9 mouse cellular contexts compared by ENCODE assay signal in genomic region chr2:27718191-27718590, GRCm38 (mm10). TPM values are rescaled to one million over a fixed set of nuclear protein-coding genes. Genes with fewer than 3 reads are reported as not detected.
DNase-seq lines count a peak whose midpoint lies in the region; ATAC-seq and TF ChIP-seq lines count a peak whose summit lies in the region.
"Had no signal": no experiment of that assay in that cellular context is flagged by ENCODE, and none has a peak within 500 bp of the region (broad histone marks: within the 10 kb centered on the region; RNA-seq: fewer than 3 reads in every experiment).

No protein-coding gene starts in this region.

- no peaks in the 10 kb centered on the region for H3K27me3 ChIP-seq in hindbrain, embryonic 12.5 days
- H3K27me3 ChIP-seq in midbrain, embryonic 11.5 days (ENCODE audit: control insufficient read depth, insufficient read depth, low read length): no peaks in the 10 kb centered on the region
- H3K27me3 ChIP-seq: neural tube, embryonic 12.5 days had no signal

- no peak overlapping the region for H3K9ac ChIP-seq in hindbrain, embryonic 12.5 days
- no peak overlapping the region for H3K9ac ChIP-seq in midbrain, embryonic 11.5 days (ENCODE audit: low read length)
- H3K9ac ChIP-seq: neural tube, embryonic 12.5 days had no signal

- no peak overlapping the region for H3K4me2 ChIP-seq in hindbrain, embryonic 12.5 days (replicated peaks)
- no peak overlapping the region for H3K4me2 ChIP-seq in midbrain, embryonic 11.5 days
- H3K4me2 ChIP-seq: neural tube, embryonic 12.5 days had no signal

- no peak for TF ChIP-seq CTCF in gastrocnemius, adult 2 months (IDR thresholded peaks at IDR 0.05)

- peak; percentile 49 for ATAC-seq in megakaryocyte progenitor cell, adult 5-6 weeks (replicated peaks; ENCODE audit: poor library complexity)
- ATAC-seq in activated CD4-positive, CD25-positive, alpha-beta regulatory T cell, adult 4 months: no peak
- no peak for ATAC-seq in hindbrain, embryonic 12.5 days (ENCODE audit: low FRiP score)
- ATAC-seq in midbrain, embryonic 11.5 days (ENCODE audit: low FRiP score): no peak

- peak overlapping the region; percentile 16; the same call in 1 of the 2 replicates for H3K27ac ChIP-seq in gastrocnemius, adult 2 months
- no peak overlapping the region for H3K27ac ChIP-seq in hindbrain, embryonic 12.5 days
- H3K27ac ChIP-seq in midbrain, embryonic 11.5 days (ENCODE audit: low read depth, low read length): no peak overlapping the region
- H3K27ac ChIP-seq: neural tube, embryonic 12.5 days had no signal

- DNase-seq in left cerebral cortex, postnatal 4 days: peak; percentile 80
- no peak for DNase-seq in left cerebral cortex, adult 11 months (ENCODE audit: low spot score)
- peak; percentile 91 for DNase-seq in gastrocnemius, adult 2 months
- DNase-seq in kidney, adult 9 months: peak; percentile 91
- DNase-seq in midbrain, embryonic 11.5 days (ENCODE audit: low spot score, missing footprints): no peak

- H3K4me1 ChIP-seq in hindbrain, embryonic 12.5 days: peaks cover 61% of the 10 kb centered on the region
- H3K4me1 ChIP-seq in midbrain, embryonic 11.5 days (ENCODE audit: control insufficient read depth, insufficient read depth, low read length): peaks cover 12% of the 10 kb centered on the region

- no peaks in the 10 kb centered on the region for H3K9me3 ChIP-seq in hindbrain, embryonic 12.5 days (replicated peaks)
- H3K9me3 ChIP-seq in midbrain, embryonic 11.5 days (ENCODE audit: control insufficient read depth, low read length): no peaks in the 10 kb centered on the region
- H3K9me3 ChIP-seq: neural tube, embryonic 12.5 days had no signal

- no peaks in the 10 kb centered on the region for H3K36me3 ChIP-seq in hindbrain, embryonic 12.5 days
- no peaks in the 10 kb centered on the region for H3K36me3 ChIP-seq in midbrain, embryonic 11.5 days (ENCODE audit: control insufficient read depth, insufficient read depth, low read length)
- H3K36me3 ChIP-seq: neural tube, embryonic 12.5 days had no signal

- no peak overlapping the region for H3K4me3 ChIP-seq in gastrocnemius, adult 2 months
- H3K4me3 ChIP-seq in hindbrain, embryonic 12.5 days: no peak overlapping the region
- H3K4me3 ChIP-seq in midbrain, embryonic 11.5 days (ENCODE audit: low read depth, low read length): no peak overlapping the region
- H3K4me3 ChIP-seq: neural tube, embryonic 12.5 days had no signal

- intact Hi-C loops in left cerebral cortex, postnatal 4 days (cut with DNase I): no loop called here
- intact Hi-C loops in gastrocnemius, adult 2 months (cut with DNase I): no loop called here

RNA-seq across cellular contexts. Expression of gene Rxra, which starts 42.0 kb away (rescaled TPM):
- total RNA-seq in left cerebral cortex, postnatal 4 days (2021): 10 to 100 TPM in 1 of 2 experiments, 1 to 10 TPM in 1; 8.8 to 12.8 TPM
- total RNA-seq in gastrocnemius, adult 2 months (2021): 100 to 1,000 TPM; 118 to 120 TPM
- total RNA-seq in megakaryocyte progenitor cell, adult 5-6 weeks (2015): 1.1 and 1.2 TPM in 2 replicates
- 1.9 and 2.5 TPM in 2 replicates for total RNA-seq in megakaryocyte progenitor cell, adult 5-6 weeks (2017)
- polyA plus RNA-seq in activated CD4-positive, CD25-positive, alpha-beta regulatory T cell, adult 4 months (2017; shearing (Covaris generic)): 10 to 100 TPM in 1 of 2 experiments, 1 to 10 TPM in 1; 7.7 to 11.7 TPM
- polyA plus RNA-seq in hindbrain, embryonic 12.5 days (2016; fragmentation: Nextera tagmentation; extraction: Ambion mirVana): 11.1 and 11.2 TPM in 2 replicates
- polyA plus RNA-seq in midbrain, embryonic 11.5 days (2014; fragmentation: Nextera tagmentation; extraction: Ambion mirVana): 6.7 and 6.9 TPM in 2 replicates

Comparison
In these comparisons a context has a peak if more than half of its experiments do, and no peak if none do; other contexts are left out.
1. DNase-seq: peak in left cerebral cortex, postnatal 4 days (single experiment), gastrocnemius, adult 2 months (single experiment) and kidney, adult 9 months (single experiment); none in left cerebral cortex, adult 11 months (single experiment) and midbrain, embryonic 11.5 days (single experiment).
2. RNA of gene Rxra, which starts 42.0 kb away (total RNA-seq): 118 to 120 TPM in gastrocnemius, adult 2 months; 8.8 to 12.8 TPM in left cerebral cortex, postnatal 4 days and 1.1 to 2.5 TPM in megakaryocyte progenitor cell, adult 5-6 weeks; every median in the first group is over 4 times any median in the second.